Mouse (Mus musculus) heart, postnatal 0 days (tissue): ENCODE data around the gene Tmem203. TPM values are rescaled to one million over a fixed set of nuclear protein-coding genes. Genes with fewer than 3 reads are reported as not detected.

Experiments
- ATAC-seq: fragments of 200-750 bp; cut with Nextera tagmentation; 2 replicates; pipeline ENCODE4 v1.8.0; 2017; ENCODE audit warnings: low read depth, moderate number of reproducible peaks, moderate library complexity; ENCODE audit not compliant: insufficient read depth
- DNase-seq: peaks from one replicate; pipeline ENCODE4 v3.0.0-alpha.2; 2016; ENCODE audit warnings: low spot score
- H3K27ac ChIP-seq: fragments of 300-500 bp; sonication (generic); 2 replicates; pipeline ENCODE4 v1.5.1; 2014; ENCODE audit warnings: low read depth, mild to moderate bottlenecking
- H3K27me3 ChIP-seq: fragments of 300-500 bp; sonication (generic); 2 replicates; pipeline ENCODE4 v1.6.1; 2014; ENCODE audit warnings: low read length, mixed read lengths; ENCODE audit not compliant: control insufficient read depth, insufficient read depth
- H3K36me3 ChIP-seq: fragments of 300-500 bp; sonication (generic); replicated peaks from 2 replicates; pipeline ENCODE4 v1.6.1; 2014; ENCODE audit warnings: low read length, mixed read lengths; ENCODE audit not compliant: control insufficient read depth, insufficient read depth
- H3K4me1 ChIP-seq: fragments of 300-500 bp; sonication (generic); 2 replicates; pipeline ENCODE4 v1.6.1; 2014; ENCODE audit warnings: antibody characterized with exemption; ENCODE audit not compliant: control insufficient read depth, insufficient read depth
- H3K4me2 ChIP-seq: fragments of 300-500 bp; sonication (generic); 2 replicates; pipeline ENCODE4 v1.6.1; 2014; ENCODE audit warnings: low read depth, mild to moderate bottlenecking, low read length, moderate library complexity
- H3K4me3 ChIP-seq: fragments of 300-500 bp; sonication (generic); 2 replicates; pipeline ENCODE4 v1.5.1; 2014; ENCODE audit warnings: low read depth, low read length
- H3K9ac ChIP-seq: fragments of 300-500 bp; sonication (generic); replicated peaks from 2 replicates; pipeline ENCODE4 v1.6.1; 2014; ENCODE audit warnings: low read depth, low read length, mixed read lengths
- H3K9me3 ChIP-seq: fragments of 300-500 bp; sonication (generic); replicated peaks from 2 replicates; pipeline ENCODE4 v1.6.1; 2016; ENCODE audit warnings: low read length; ENCODE audit not compliant: control insufficient read depth
- CTCF ChIP-seq: IDR thresholded peaks from 2 replicates; pipeline ENCODE4 v1.5.1; 2016; ENCODE audit warnings: antibody characterized with exemption, control low read depth, low read depth
- EP300 ChIP-seq: IDR thresholded peaks from 2 replicates; pipeline ENCODE4 v1.6.1; 2016; ENCODE audit warnings: antibody characterized with exemption, low read depth
- WGBS: fragments of 180-500 bp; shearing (Covaris S2); extraction: QIAGEN DNeasy Blood & Tissue Kit; methylation state at CpG from one replicate; pipeline ENCODE4 v1.1.7; 2014; 5-methylcytosine and 5-hydroxymethylcytosine counted together
- polyA plus RNA-seq: library from polyadenylated mRNA; unstranded; fragments of >200 nt; fragmentation: Nextera tagmentation; extraction: Ambion mirVana; gene quantifications from 2 replicates; pipeline ENCODE4 v1.2.1, GENCODE M21; 2015
- total RNA-seq: library from RNA; depleted of rRNA; stranded (reverse); fragments of >200 nt; gene quantifications from 2 replicates; pipeline ENCODE4 v1.2.3, GENCODE M21; 2014; ENCODE audit warnings: low replicate concordance

The Tmem203 gene
- total and polyA plus RNA-seq, 2 experiments from 2014 or later, result 25.6 to 42.0 TPM

GRCm38 (mm10) chr2:25234551-25235220 lies 20.6 kb upstream of the Tmem203 start:
- Histone ChIP-seq H3K9me3 (no peaks in the 10 kb centered on the region), H3K4me3 (no peak overlapping the region), H3K9ac (no peak overlapping the region), H3K4me2 (no peak overlapping the region), H3K36me3 (no peaks in the 10 kb centered on the region), H3K4me1 (no peaks in the 10 kb centered on the region), H3K27ac (no peak overlapping the region), H3K27me3 (peaks cover 20% of the 10 kb centered on the region)
- whole genome bisulfite sequencing, result 49% methylated on average over 5 of the region's 5 CpGs
- no peak for TF ChIP-seq EP300
- TF ChIP-seq CTCF, result no peak
- ATAC-seq (no peak), DNase-seq (no peak)

GRCm38 (mm10) chr2:25236614-25237013 lies 18.6 kb upstream of the Tmem203 start, which contains the start of gene Rnf224:
Rnf224 (minus strand) TSS chr2:25236787.
- no peak within 1 kb of the TSS for H3K4me2 ChIP-seq
- DNase-seq, result no peak
- WGBS, result 25% methylated on average over 8 of the region's 8 CpGs
- H3K27me3 ChIP-seq, result peaks cover 32% of the 10 kb centered on the region
- TF ChIP-seq CTCF (no peak), EP300 (no peak)
- H3K4me3 ChIP-seq, result no peak within 1 kb of the TSS
- no peak within 1 kb of the TSS for H3K27ac ChIP-seq
- ATAC-seq, result no peak
- H3K4me1 ChIP-seq, result peaks cover 7% of the 10 kb centered on the region
- no peaks in the 10 kb centered on the region for H3K9me3 ChIP-seq
- no peaks in the 10 kb centered on the region for H3K36me3 ChIP-seq
- H3K9ac ChIP-seq, result no peak within 1 kb of the TSS

- ATAC-seq (no peak), DNase-seq (no peak)
- Histone ChIP-seq H3K4me1 (peaks cover 7% of the 10 kb centered on the region), H3K4me3 (no peak overlapping the region), H3K27ac (no peak overlapping the region), H3K27me3 (peaks cover 41% of the 10 kb centered on the region), H3K9me3 (no peaks in the 10 kb centered on the region), H3K9ac (no peak overlapping the region), H3K4me2 (no peak overlapping the region), H3K36me3 (no peaks in the 10 kb centered on the region)
- 47% methylated on average over 4 of the region's 4 CpGs for WGBS
- TF ChIP-seq EP300 (no peak), CTCF (no peak)
These were observed 17.7 kb upstream of the Tmem203 start for GRCm38 (mm10) chr2:25237522-25237921.

- no peaks in the 10 kb centered on the region for H3K36me3 ChIP-seq
- H3K4me1 ChIP-seq, result peaks cover 7% of the 10 kb centered on the region
- H3K9ac ChIP-seq, result no peak overlapping the region
- TF ChIP-seq EP300, result no peak
- no peak for TF ChIP-seq CTCF
- H3K27me3 ChIP-seq, result peaks cover 47% of the 10 kb centered on the region
- H3K4me2 ChIP-seq, result no peak overlapping the region
- no peak for ATAC-seq
- no peaks in the 10 kb centered on the region for H3K9me3 ChIP-seq
- H3K4me3 ChIP-seq, result no peak overlapping the region
- no peak overlapping the region for H3K27ac ChIP-seq
- DNase-seq, result no peak
These were observed 17.1 kb upstream of the Tmem203 start for GRCm38 (mm10) chr2:25238106-25238505.

- 77% methylated on average over 3 of the region's 3 CpGs for WGBS
- Histone ChIP-seq H3K27ac (no peak overlapping the region), H3K36me3 (no peaks in the 10 kb centered on the region), H3K4me2 (no peak overlapping the region), H3K9me3 (no peaks in the 10 kb centered on the region), H3K4me1 (peaks cover 7% of the 10 kb centered on the region), H3K27me3 (peaks cover 51% of the 10 kb centered on the region), H3K9ac (no peak overlapping the region), H3K4me3 (no peak overlapping the region)
- TF ChIP-seq EP300, result no peak
- no peak for TF ChIP-seq CTCF
- no peak for DNase-seq
- no peak for ATAC-seq
These were observed 15.5 kb upstream of the Tmem203 start for GRCm38 (mm10) chr2:25239766-25240165.

- H3K27me3 ChIP-seq, result peaks cover 47% of the 10 kb centered on the region
- WGBS, result 58% methylated on average over 8 of the region's 8 CpGs
- no peak for DNase-seq
- ATAC-seq, result no peak
- no peaks in the 10 kb centered on the region for H3K36me3 ChIP-seq
- H3K27ac ChIP-seq, result no peak overlapping the region
- H3K9ac ChIP-seq, result no peak overlapping the region
- H3K4me2 ChIP-seq, result peak overlapping the region; percentile 57
- H3K9me3 ChIP-seq, result no peaks in the 10 kb centered on the region
- peaks cover 7% of the 10 kb centered on the region for H3K4me1 ChIP-seq
- H3K4me3 ChIP-seq, result peak overlapping the region; percentile 36; the same call in 1 of the 2 replicates
- TF ChIP-seq EP300 (no peak), CTCF (no peak)
These were observed 14.9 kb upstream of the Tmem203 start for GRCm38 (mm10) chr2:25240310-25240709.
